Mouse (Mus musculus) left cerebral cortex, postnatal 10 days (tissue): ENCODE results near the gene Retreg3. TPM values are rescaled to one million over a fixed set of nuclear protein-coding genes. Genes with fewer than 3 reads are reported as not detected.
A peak's percentile ranks its signal among the peaks of the same experiment; 100 is the strongest.
"Not testable (repeated sequence)": the region's sequence is repeated elsewhere in the genome, so short reads cannot be mapped to it uniquely, and the experiment has no call there.

Experiments
- DNase-seq, 2 experiments: peaks; one replicate each; pipeline ENCODE4 v3.0.0; 2021 to 2022; ENCODE audit warnings: low spot score in 2 of 2, mixed read lengths in 1 of 2; ENCODE audit errors: extremely low spot score in 1 of 2
- intact Hi-C: fragments of 180-260 bp; cut with DNase I; formaldehyde crosslinking; loops from one replicate; pipeline ENCODE4 v1.15.1; 2025
- total RNA-seq, 2 experiments: library from RNA; stranded (reverse); gene quantifications; 2 replicates each; pipeline ENCODE4 v1.2.3; 2021

Gene Retreg3
- 10 to 100 TPM; 54.5 to 55.0 TPM for total RNA-seq

DNA sequence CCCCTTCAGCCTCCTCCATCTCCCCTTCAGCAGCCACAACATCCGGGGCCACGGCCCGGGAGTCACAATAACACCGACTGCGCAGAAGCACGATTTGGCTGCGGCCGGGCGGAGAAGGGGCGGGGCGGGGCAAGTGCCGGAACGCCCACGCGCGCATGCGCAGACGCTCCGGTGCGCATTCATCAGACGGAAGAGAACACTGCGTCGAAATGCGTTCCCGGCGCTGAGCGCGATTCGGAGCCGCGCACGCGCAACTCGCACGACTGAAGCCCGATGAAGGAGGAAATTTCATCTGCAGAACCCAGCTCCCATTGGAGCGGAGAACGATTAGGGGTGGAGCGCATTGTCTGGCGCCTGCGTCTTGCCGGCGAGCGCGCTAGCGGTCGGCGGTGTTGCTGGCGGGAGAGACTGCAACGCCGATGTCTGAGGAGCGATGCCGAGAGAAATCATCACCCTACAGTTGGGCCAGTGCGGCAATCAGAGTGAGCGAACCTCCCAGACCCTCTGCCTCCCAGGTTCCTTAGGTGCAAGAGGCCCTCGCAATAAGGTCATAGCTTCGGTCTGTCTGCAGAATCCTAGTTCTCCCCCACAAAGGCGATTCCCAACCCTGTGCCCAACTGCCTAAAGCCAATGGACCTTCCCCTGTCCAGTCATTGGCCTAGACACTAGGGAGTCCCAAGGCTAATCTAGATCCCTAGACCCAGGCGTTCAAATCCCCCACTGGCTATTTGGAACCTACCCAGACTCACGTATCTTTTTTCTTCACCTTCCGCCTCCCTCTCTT, at the start of gene Retreg3, which contains the start of gene Tubg1:
Retreg3 (minus strand) TSS at position 133 of the 784 bp plus-strand sequence.
Tubg1 (plus strand) TSS at position 178 of the 784 bp plus-strand sequence.
- intact Hi-C loops: no loop called here
- peak; percentile 99 for DNase-seq

DNA sequence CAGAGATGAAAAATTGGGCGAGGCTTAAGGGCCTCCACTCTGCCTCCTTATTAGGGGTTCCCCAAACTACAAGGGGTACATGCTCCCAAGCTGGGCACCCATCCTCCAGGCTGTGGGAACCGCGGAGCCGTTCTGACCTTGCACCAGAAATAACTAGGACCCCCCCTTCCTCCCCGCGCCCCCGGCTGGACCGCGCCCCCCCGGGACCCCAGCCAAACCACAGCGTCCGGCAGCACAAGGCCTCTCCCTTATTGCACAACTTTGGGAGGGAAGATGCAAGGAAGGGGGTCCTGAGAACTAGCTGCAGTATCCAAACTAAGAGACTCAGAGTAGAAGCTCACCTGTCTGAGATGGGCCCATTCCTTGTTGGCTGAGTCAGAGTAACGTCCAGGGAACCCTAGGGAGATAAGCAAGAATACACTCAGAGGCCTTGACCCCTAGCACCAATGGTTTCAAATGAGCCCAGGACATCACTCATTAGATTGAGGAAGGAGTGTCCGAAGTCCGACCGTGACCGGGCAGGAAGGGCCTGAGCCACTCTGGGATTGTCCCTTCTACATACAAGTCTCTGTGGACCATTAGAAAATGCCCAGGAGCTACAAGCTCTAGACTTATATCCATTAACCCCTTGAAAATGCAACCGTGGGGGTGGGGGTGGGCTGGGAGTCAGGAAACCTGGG, 48.7 kb upstream of the Retreg3 start:
- no peak for DNase-seq
- intact Hi-C loops: no loop called here

DNA sequence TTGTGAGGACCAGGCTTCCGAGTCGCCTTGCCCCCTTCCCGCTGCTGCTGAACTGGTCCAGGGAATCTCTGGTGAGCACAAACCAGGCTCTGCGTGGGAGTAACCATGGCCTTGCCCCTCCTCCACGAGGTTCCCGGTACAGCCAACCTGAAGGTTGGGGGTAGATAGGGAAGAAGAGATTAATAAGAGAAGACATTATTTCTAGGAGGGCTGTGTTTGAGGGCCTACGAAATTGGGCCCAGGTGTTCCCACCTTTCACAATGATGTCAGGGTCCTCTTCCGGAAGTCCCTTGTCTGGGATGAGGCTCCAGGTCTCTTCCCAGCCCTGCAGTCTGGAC, 48.2 kb upstream of the Retreg3 start:
- intact Hi-C loops: no loop called here
- DNase-seq: no peak

DNA sequence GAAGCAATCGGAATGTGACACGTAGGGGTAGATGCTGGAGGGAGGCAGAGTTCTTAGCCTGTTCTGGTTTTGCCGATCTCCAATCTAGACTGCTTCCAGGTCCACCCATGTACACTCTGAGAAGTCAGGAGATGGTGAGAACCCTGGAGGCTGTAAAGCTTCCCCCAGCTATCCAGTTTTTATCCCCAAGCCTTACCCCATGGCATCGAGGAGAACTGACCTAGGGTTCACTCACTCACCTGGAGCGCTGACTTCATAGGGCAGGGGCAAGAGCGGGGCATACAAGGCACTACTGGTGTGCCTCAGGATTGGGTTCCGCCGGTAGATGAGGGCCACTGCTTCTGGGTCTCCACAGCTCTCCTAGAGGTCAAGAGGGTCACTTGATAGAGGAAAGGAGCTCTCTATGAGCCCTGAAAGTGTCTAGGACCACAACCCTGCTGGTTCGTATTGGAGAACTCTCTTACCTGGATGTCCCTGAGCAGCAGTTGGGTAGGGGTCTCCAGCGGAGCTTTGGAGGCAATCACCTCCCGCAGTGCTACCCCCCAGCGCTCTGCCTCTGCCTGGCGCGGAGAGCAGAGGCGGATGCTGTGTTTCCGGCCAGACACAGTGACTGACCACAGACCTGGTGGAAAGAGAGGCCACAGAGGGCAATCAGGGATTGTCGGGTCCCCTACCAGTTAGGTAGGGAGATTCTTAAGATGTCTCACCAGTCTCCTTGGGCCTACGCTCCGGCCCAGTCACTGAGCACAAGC, 47.7 kb upstream of the Retreg3 start:
- DNase-seq: no peak
- intact Hi-C loops: no loop called here

GRCm38 (mm10) chr11:101166357-101166756, 46.7 kb upstream of the Retreg3 start:
- intact Hi-C loops: no loop called here
- DNase-seq: no peak

DNA sequence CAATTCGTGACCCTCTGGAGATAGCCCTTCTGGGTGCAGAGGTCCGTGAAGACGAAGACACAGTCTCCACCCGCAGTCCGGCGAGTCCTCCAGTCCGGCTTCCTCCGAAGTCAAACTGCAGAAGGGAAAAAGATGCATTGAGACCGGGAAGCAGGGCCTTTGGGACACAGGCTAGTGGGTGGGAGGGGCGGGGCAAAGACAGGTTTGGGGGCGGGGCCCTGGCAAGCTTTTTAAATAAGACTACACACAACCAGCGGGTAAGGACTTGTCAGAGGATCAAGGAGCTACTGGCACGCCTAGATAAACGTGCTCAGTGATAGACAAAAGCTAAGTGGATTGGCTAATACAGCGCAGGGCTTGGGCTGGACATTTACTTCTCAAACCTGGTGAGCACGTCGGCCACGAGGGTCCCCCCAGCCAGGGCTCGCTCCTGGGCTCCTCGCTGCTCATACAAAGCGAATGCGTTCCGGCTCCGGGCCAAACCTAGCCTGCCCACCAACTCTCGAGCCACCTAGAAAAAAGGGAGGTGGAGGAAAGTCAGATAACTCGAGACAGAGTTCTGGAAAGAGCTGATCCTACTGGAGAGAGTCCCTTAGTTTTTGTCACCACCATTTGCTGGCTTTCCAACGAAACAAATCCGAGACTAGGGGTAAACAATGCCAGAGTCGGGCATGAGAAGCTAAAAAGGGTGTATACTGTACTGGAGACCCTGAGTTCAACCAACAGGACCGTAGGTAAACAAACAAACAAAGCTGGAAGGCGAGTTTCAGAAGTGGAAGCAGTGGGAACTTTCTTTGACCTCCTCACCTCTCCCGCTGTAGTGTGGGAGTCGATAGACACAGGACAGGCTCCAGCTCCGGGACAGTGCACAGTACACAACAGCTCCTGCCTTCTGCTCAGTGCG, 45.2 kb upstream of the Retreg3 start:
- DNase-seq: peak in 1 of 2 experiments; percentile 34
- intact Hi-C loops: no loop called here

- intact Hi-C loops: no loop called here
- DNase-seq: no peak
Measured at GRCm38 (mm10) chr11:101164351-101164665, 44.6 kb upstream of the Retreg3 start.

DNA sequence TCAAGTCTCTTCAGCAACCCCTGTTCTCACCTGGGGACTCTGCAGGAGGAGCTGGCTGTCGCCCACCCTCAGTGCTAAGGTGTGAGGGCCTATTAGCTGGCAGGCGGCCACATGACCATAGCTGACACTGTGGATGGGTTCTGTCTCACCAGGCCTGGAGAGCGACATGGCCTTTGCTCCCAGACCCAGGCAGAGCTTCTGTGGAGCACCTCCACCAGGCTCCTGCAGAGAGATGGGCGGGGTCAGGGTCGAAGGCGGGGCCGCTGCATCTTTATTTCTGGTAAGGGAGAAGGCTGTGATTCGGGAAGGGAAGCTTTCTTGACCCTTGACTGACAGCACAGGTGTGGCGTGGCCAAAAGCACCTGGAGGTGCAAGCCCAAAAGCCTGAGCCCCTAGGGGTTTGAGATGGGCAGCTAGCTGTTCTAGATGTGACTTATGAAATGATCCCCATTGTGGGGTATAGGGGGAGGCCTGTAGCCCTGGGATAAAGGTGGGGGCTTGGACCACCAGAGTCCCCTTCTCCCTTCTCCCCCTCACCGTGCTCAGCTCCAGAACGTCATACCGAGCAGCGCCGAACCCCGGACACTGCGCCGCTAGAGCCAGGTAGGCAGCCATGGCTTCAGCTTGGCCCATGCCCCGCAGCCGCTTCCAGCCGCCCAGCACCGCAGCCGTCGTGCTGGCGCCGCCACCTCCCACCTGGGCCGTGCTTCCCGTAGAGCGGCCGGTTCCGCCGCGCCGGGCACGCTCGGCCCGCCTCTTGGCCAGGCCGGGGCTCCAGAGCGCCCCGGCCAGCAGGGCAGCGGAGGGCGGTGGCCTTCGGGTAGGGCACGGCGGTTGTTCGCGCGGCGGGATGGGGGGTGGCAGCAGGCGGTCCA, 44.0 kb upstream of the Retreg3 start:
- peak in 1 of 2 experiments; percentile 39 for DNase-seq
- intact Hi-C loops: no loop called here

- peak in 1 of 2 experiments; percentile 71 for DNase-seq
- intact Hi-C loops: no loop called here
Measured at GRCm38 (mm10) chr11:101162772-101163171, 43.1 kb upstream of the Retreg3 start.

GRCm38 (mm10) chr11:101162301-101162700, 42.6 kb upstream of the Retreg3 start:
- intact Hi-C loops: no loop called here
- DNase-seq: no peak

DNA sequence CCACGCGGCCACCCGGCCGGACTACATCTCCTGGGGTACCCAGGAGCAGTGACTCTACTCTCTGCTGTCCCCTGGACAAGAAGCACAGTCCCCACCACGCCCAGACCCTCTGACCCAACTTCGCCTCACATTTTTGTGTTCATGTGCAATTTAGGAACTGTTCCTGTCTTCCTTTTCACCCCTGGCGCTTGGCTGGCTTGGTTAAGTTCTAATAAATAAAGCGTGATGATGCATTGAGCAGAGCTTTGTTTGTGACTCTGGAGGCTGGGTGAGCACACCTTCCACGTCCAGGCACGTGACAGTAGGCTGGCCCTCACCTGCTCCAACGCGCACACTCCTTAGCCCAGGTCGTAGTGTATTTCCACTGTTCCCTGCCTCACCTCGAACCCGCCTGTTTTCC, 41.9 kb upstream of the Retreg3 start:
- no peak for DNase-seq
- intact Hi-C loops: no loop called here

- intact Hi-C loops, DNase-seq: not testable (repeated sequence)
Measured at GRCm38 (mm10) chr11:101160981-101161505, 41.4 kb upstream of the Retreg3 start.

GRCm38 (mm10) chr11:101160151-101160550, 40.5 kb upstream of the Retreg3 start:
- DNase-seq, intact Hi-C loops: not testable (repeated sequence)

DNA sequence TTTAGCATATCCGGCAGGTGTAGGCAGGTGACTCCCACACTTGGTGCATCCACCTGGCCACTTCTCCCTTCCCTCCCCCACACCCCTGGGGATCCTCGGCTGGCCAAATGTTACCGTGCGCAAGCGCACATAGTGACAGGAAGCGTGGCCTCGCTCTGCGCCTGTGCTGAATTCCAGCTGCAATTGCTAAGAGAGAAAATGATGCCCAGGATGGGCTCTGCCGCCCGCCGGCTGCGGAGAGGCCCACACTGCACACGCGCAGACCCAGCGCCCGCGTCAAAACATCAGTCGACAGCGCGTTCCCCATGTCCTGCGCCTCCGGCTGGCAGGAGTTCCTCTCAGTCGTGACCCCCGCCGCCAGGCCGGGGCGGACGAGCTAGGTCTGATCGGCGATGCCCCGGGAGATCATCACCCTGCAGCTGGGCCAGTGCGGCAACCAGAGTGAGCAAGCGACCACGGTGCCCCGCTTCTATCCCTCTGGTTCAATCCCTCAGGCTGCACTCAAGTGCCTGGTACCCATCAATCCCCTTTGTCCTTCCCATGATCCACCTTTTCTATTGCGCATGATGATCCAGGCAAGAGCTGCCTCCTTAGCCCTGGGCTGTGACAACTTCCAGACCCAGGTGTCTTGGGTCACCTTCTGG, 36.2 kb upstream of the Retreg3 start, which contains the start of gene Tubg2:
Tubg2 (plus strand) TSS at position 180 of the 644 bp plus-strand sequence.
- peak; percentile 70 to 82 for DNase-seq
- intact Hi-C loops: no loop called here

GRCm38 (mm10) chr11:101155151-101155550, 35.5 kb upstream of the Retreg3 start:
- intact Hi-C loops: no loop called here

DNA sequence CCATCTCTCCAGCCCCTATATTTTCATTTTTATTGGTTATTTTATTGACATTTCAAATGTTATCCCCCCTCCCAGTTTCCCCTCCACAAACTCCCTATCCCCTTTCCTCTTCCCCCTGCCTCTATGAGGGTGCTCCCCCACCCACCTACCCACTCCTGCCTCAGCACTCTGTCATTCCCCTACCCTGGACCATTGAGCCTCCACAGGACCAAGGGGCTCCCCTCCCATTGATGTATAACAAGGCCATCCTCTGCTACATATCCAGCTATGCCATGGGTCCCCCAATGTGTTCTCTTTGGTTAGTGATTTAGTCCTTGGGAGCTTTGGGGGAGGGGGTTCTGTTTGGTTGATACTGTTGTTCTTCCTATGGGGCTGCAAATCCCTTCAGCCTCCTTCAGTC, 35.0 kb upstream of the Retreg3 start:
- no peak for DNase-seq
- intact Hi-C loops: no loop called here

More at GRCm38 (mm10) chr11:101155151-101155550, 35.5 kb upstream of the Retreg3 start:
- no peak for DNase-seq

DNA sequence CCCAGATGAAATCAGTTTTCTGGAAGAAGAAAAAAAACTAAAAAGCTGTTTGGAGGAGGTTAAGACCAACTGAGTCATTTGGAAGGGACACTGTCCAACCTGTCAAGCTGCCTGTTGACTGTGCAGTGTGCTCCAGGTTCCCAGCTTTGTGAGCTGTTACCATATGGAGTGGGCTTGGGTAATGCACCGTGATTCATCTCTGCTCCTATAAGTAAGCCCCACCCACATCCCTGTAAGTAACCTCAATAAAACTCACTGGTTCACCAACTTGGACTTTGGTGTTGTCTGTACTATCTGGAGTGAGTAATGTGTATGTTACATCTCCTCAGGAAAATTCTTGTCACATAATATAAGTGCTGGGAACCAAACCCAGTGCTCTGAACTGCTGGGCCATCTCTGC, 33.1 kb upstream of the Retreg3 start:
- DNase-seq: no peak
- intact Hi-C loops: no loop called here
